Mouse (Mus musculus): ENCODE measurements around the gene Ddr2. TPM values are rescaled to one million over a fixed set of nuclear protein-coding genes. Genes with fewer than 3 reads are reported as not detected.
"Not testable (repeated sequence)": the region's sequence is repeated elsewhere in the genome, so short reads cannot be mapped to it uniquely, and the experiment has no call there.

Gene Ddr2
- polyA plus RNA-seq, 1 experiment, result not detected

GRCm38 (mm10) chr1:170112261-170112660, 1.7 kb upstream of the Ddr2 start:
- TF ChIP-seq GATA1 (IDR thresholded peaks at IDR 0.05; ENCODE audit: low read length), result no peak
- no peak for TF ChIP-seq TAL1 (IDR thresholded peaks at IDR 0.05; ENCODE audit: low read length)
- Histone ChIP-seq H3K4me3 (replicated peaks) (no peak overlapping the region), H3K27me3 (ENCODE audit: control insufficient read depth) (no peaks in the 10 kb centered on the region)

GRCm38 (mm10) chr1:170111651-170112226, 1.2 kb upstream of the Ddr2 start:
- H3K9me3 ChIP-seq (ENCODE audit: control insufficient read depth, low read length), result no peaks in the 10 kb centered on the region
- H3K36me3 ChIP-seq (ENCODE audit: control insufficient read depth), result no peaks in the 10 kb centered on the region
- H3K4me3 ChIP-seq (replicated peaks), result no peak overlapping the region
- H3K27me3 ChIP-seq (ENCODE audit: control insufficient read depth), result no peaks in the 10 kb centered on the region
- H3K4me1 ChIP-seq (ENCODE audit: control insufficient read depth), result no peaks in the 10 kb centered on the region
- TF ChIP-seq GATA1 (IDR thresholded peaks at IDR 0.05; ENCODE audit: low read length) (no peak), TAL1 (IDR thresholded peaks at IDR 0.05; ENCODE audit: low read length) (no peak)

More at GRCm38 (mm10) chr1:170112261-170112660, 1.7 kb upstream of the Ddr2 start:
- no peaks in the 10 kb centered on the region for H3K9me3 ChIP-seq (ENCODE audit: control insufficient read depth, low read length)
- H3K36me3 ChIP-seq (ENCODE audit: control insufficient read depth), result no peaks in the 10 kb centered on the region
- H3K4me1 ChIP-seq (ENCODE audit: control insufficient read depth), result no peaks in the 10 kb centered on the region

GRCm38 (mm10) chr1:170109776-170110515, 616 bp downstream of the Ddr2 start:
- no peaks in the 10 kb centered on the region for H3K27me3 ChIP-seq (ENCODE audit: control insufficient read depth)
- no peak for TF ChIP-seq GATA1 (IDR thresholded peaks at IDR 0.05; ENCODE audit: low read length)
- no peak for TF ChIP-seq TAL1 (IDR thresholded peaks at IDR 0.05; ENCODE audit: low read length)
- no peaks in the 10 kb centered on the region for H3K4me1 ChIP-seq (ENCODE audit: control insufficient read depth)
- H3K36me3 ChIP-seq (ENCODE audit: control insufficient read depth), result no peaks in the 10 kb centered on the region
- H3K9me3 ChIP-seq (ENCODE audit: control insufficient read depth, low read length), result no peaks in the 10 kb centered on the region
- no peak overlapping the region for H3K4me3 ChIP-seq (replicated peaks)

- not testable (repeated sequence) for H3K27me3 ChIP-seq (ENCODE audit: control insufficient read depth); H3K36me3 ChIP-seq (ENCODE audit: control insufficient read depth); H3K9me3 ChIP-seq (ENCODE audit: control insufficient read depth, low read length); H3K4me1 ChIP-seq (ENCODE audit: control insufficient read depth); H3K4me3 ChIP-seq (replicated peaks)
These were observed 7.7 kb downstream of the Ddr2 start for GRCm38 (mm10) chr1:170102814-170103213.

DNA sequence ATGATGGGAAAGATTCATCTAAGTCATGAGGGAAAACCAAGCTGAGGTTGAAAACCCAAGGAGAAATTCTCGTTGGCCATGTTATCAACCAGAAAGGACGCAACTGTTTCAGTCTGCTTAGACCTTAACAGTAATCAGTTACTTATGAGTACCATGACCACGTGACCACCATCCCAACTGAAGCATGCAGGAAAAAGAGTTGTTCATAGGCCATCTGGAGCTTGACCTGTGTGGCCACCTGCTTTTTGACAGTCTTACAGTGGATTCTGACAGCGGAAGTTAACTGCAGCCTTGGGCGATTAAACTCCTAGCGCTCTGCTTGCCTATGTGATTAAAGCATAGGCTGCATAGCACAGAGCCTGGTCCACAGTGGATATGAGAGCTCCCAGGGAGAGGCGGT, 23.9 kb downstream of the Ddr2 start:
- Histone ChIP-seq H3K9me3 (ENCODE audit: control insufficient read depth, low read length) (no peaks in the 10 kb centered on the region), H3K4me1 (ENCODE audit: control insufficient read depth) (no peaks in the 10 kb centered on the region), H3K4me3 (replicated peaks) (no peak overlapping the region), H3K27me3 (ENCODE audit: control insufficient read depth) (no peaks in the 10 kb centered on the region), H3K36me3 (ENCODE audit: control insufficient read depth) (no peaks in the 10 kb centered on the region)
- TF ChIP-seq GATA1 (IDR thresholded peaks at IDR 0.05; ENCODE audit: low read length) (no peak), TAL1 (IDR thresholded peaks at IDR 0.05; ENCODE audit: low read length) (no peak)

DNA sequence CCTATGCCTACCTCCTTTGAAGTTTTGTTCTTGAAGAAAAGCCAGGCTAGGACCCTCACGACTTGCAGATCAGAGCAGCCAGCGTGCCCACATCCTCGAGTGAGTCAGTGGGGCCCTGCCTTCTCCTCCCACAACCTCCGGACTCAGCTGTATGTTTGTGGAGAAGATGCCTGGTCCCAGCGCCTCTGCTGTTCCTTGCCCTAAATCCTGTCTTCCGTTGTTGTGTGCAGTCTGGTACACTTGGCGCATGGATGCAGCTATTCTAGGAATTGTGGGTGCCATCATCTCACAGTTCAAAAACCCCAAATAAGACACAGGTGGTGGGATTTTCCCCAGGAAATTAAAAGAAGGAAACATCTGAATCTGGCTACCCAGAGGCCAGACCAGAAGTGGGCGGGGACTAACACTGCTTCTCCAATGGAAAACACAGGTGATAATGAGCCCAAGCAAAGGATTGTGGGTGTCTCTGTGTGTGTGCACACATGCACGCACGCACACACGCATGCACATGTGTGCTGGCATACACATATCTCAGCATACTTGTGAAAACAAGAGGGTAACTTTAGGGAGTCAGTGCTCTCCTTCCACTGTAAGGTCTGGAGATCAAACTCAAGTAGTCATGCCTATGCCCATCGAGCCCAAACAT, 26.3 kb downstream of the Ddr2 start:
- Histone ChIP-seq H3K9me3 (ENCODE audit: control insufficient read depth, low read length) (no peaks in the 10 kb centered on the region), H3K4me1 (ENCODE audit: control insufficient read depth) (no peaks in the 10 kb centered on the region), H3K4me3 (replicated peaks) (no peak overlapping the region), H3K36me3 (ENCODE audit: control insufficient read depth) (no peaks in the 10 kb centered on the region), H3K27me3 (ENCODE audit: control insufficient read depth) (no peaks in the 10 kb centered on the region)
- TF ChIP-seq TAL1 (IDR thresholded peaks at IDR 0.05; ENCODE audit: low read length), result no peak
- no peak for TF ChIP-seq GATA1 (IDR thresholded peaks at IDR 0.05; ENCODE audit: low read length)

GRCm38 (mm10) chr1:170080907-170081306, 29.7 kb downstream of the Ddr2 start:
- Histone ChIP-seq H3K4me1 (ENCODE audit: control insufficient read depth) (no peaks in the 10 kb centered on the region), H3K36me3 (ENCODE audit: control insufficient read depth) (no peaks in the 10 kb centered on the region), H3K4me3 (replicated peaks) (no peak overlapping the region), H3K9me3 (ENCODE audit: control insufficient read depth, low read length) (no peaks in the 10 kb centered on the region), H3K27me3 (ENCODE audit: control insufficient read depth) (no peaks in the 10 kb centered on the region)
- TF ChIP-seq TAL1 (IDR thresholded peaks at IDR 0.05; ENCODE audit: low read length), result no peak
- TF ChIP-seq GATA1 (IDR thresholded peaks at IDR 0.05; ENCODE audit: low read length), result no peak

- H3K4me1 ChIP-seq (ENCODE audit: control insufficient read depth), result no peaks in the 10 kb centered on the region
- H3K36me3 ChIP-seq (ENCODE audit: control insufficient read depth), result no peaks in the 10 kb centered on the region
- no peak for TF ChIP-seq TAL1 (IDR thresholded peaks at IDR 0.05; ENCODE audit: low read length)
- TF ChIP-seq GATA1 (IDR thresholded peaks at IDR 0.05; ENCODE audit: low read length), result no peak
- H3K27me3 ChIP-seq (ENCODE audit: control insufficient read depth), result no peaks in the 10 kb centered on the region
- H3K9me3 ChIP-seq (ENCODE audit: control insufficient read depth, low read length), result no peaks in the 10 kb centered on the region
- no peak overlapping the region for H3K4me3 ChIP-seq (replicated peaks)
These were observed 31.1 kb downstream of the Ddr2 start for GRCm38 (mm10) chr1:170079465-170079864.

GRCm38 (mm10) chr1:170076339-170076738, 34.2 kb downstream of the Ddr2 start:
- no peaks in the 10 kb centered on the region for H3K27me3 ChIP-seq (ENCODE audit: control insufficient read depth)
- no peak overlapping the region for H3K4me3 ChIP-seq (replicated peaks)
- TF ChIP-seq GATA1 (IDR thresholded peaks at IDR 0.05; ENCODE audit: low read length) (no peak), TAL1 (IDR thresholded peaks at IDR 0.05; ENCODE audit: low read length) (no peak)
- H3K4me1 ChIP-seq (ENCODE audit: control insufficient read depth), result no peaks in the 10 kb centered on the region
- H3K36me3 ChIP-seq (ENCODE audit: control insufficient read depth), result no peaks in the 10 kb centered on the region
- H3K9me3 ChIP-seq (ENCODE audit: control insufficient read depth, low read length), result no peaks in the 10 kb centered on the region
